Mouse (Mus musculus): ENCODE data around the gene 6030468B19Rik. TPM values are rescaled to one million over a fixed set of nuclear protein-coding genes. Genes with fewer than 3 reads are reported as not detected.

The 6030468B19Rik gene
- 0.06 TPM in 1 of 2 replicates, not detected in the other for polyA plus RNA-seq (2012; rRNA removed)

DNA sequence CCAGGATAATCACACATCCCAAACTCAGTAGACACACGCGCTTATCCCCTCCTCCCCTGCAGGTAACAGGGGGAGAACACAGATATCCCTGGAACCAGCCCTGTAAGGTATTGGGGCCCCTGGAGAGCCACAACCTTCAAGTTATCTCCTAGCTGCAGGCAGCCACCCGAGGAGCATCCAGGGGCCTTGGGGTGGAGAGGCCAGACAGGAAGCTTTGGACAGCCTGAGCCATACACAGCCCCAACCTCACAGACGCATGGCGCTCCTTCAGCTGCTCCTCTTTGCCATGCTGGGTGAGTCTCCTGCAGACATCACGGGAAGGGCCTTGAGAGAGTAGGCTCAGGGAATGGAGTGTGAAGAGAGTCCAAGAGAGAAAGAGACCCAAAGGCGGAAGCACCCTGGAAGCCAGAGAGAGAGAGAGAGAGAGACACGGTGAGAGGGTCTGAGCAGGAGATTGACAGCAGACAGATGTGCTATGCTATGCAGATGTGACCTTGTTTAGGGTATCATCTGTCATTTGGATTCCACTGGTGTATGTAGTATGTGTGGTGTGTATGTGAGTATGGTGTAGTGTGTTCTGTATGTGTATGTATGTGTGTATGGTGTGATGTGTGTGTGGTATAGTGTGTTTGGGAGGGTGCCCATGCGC, at the start of gene 6030468B19Rik:
6030468B19Rik (plus strand) TSS at position 150 of the 649 bp plus-strand sequence.
- DNase-seq (ENCODE audit: low spot score), result no peak

DNA sequence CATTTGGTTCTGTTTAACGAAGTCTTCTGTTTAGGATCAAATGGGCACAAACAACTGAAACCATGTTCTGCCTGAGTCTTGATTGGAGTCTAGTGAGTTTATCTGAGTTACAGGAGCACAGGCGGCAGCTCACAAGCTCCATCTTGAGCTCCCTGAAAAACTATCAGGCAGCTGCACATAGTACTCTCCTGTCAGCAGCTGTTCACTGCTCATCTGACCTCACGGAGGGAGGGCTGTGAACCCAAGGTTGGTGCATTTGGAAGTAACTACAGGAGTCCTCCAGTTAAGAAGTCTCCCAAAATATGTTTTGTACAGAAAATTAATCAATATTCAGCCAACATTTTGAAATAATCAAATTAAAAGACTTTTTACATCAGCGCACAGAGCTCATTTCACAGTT, 48.8 kb upstream of the 6030468B19Rik start:
- DNase-seq (ENCODE audit: low spot score), result no peak

DNA sequence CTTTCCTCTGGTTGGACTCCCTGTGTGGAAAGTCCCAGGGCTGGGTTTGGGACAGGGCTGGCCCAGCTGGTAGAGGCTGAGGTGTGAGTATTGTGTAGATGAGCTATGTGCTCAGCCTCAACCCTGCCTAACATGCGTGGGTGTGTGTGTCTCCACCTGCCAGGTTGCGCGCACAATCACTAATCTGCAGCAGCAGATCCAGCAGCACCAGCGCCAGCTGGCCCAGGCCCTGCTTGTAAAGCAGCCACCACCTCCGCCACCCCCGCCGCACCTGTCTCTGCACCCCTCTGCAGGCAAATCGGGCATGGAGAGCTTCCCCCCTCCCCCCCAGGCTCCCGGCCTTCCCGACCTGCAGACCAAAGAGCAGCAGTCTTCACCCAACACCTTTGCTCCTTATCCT, 48.0 kb upstream of the 6030468B19Rik start:
- DNase-seq (ENCODE audit: low spot score), result no peak

DNA sequence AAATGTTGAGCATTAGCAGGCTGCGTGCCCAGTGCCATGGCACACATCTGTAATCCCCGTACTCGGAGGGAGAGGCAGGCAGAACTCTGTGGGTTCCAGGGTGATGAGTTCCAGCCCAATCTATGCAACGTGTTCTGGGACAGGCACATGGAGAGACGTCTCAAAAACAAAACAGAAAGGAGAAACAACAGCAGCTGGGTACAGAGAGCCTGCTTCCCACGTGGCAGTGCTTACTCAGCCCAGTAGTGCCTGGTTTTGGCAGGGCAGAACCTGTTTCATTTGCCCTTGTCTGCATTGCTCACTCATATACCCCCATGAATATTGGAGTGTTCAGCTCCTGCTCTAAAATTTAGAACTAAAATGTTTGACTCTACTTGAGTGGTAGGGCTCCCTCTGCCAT, 45.9 kb upstream of the 6030468B19Rik start:
- DNase-seq (ENCODE audit: low spot score), result no peak

DNA sequence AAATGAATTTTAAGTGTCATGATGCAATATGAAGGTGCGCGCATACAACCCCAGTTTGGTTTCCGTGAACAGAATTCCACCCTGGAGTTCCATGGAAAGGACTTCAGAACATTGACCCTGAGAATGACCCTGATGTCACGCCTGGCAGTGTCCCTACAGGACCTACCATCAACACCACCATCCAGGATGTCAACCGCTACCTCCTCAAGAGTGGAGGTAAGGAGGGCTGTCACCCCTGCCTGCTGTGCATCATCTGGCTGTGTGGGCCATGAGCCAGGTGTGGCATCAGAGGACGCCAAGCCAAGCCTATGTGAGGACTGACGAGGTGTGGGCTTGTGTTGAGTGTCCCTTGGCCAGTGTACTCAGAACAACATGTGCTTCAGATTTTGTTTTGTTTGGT, 41.6 kb upstream of the 6030468B19Rik start:
- no peak for DNase-seq (ENCODE audit: low spot score)

DNA sequence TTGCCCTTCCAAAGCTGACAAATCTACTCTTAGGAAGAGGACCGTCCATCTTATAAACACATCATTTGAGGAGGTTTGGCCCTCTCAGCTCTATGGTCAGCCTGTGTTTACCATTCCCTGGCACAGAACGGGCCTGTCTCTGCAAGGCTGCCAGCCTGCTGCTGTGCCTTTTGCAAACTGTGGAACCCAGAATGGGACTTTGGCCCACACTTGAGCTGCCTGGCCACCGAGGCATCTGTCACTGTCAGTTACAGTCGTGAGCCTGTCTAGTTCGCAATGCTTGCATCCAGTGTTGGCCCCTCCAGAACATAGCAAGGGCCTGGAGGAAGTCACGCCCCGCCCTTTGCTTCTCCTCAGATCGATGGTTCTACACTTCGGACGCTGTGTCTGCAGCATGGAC, 38.2 kb upstream of the 6030468B19Rik start:
- DNase-seq (ENCODE audit: low spot score), result no peak

DNA sequence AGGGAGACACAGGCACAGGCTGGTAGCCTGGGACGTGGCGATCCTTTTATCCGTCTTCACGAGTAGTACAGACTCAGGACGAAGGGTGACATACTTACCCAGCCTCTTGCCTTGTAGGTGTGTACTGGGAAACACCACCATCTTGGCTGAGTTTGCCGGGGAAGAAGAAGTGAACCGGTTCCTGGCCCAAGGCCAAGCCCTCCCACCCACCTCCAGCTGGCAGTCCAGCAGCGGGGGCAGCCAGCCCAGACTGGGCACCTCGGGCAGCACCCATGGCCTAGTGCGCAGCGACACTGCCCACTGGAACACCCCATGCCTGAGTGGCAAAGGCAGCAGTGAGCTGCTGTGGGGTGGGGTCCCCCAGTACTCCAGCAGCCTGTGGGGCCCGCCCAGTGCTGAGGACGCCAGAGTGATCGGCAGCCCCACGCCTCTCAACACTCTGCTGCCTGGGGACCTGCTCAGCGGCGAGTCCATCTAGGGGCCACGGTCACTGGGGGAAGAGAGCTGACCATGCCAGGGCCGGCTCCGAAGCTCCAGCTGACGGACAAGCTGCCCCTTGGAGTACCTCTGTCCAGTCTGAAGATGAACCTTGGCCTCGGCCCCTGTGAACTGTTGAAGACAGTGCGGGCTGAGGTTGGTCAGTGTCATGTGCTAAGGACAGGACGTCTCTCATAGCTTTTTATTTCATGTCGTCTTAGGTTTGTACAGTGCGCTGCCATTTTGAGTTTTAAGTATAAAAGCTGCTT, 36.9 kb upstream of the 6030468B19Rik start:
- no peak for DNase-seq (ENCODE audit: low spot score)

DNA sequence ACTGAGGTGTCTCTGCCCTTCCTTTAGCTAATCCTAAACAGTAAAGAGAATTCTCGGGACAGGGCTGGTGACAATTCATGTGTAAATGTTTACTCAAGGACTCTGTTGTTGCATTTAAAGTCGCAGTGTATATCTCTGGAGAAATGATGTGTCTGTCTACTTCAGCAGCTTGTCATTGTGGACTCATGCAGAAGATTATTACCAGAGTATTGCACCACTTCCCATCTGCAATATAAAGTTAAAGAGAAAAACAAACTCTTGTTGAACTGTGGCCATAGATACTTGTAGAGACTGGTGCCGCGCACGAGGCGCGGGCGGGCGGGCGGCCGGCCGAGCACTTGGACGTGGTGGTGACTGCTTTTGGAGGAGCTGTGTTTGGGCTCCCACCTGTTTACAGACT, 35.7 kb upstream of the 6030468B19Rik start:
- DNase-seq (ENCODE audit: low spot score), result no peak

DNA sequence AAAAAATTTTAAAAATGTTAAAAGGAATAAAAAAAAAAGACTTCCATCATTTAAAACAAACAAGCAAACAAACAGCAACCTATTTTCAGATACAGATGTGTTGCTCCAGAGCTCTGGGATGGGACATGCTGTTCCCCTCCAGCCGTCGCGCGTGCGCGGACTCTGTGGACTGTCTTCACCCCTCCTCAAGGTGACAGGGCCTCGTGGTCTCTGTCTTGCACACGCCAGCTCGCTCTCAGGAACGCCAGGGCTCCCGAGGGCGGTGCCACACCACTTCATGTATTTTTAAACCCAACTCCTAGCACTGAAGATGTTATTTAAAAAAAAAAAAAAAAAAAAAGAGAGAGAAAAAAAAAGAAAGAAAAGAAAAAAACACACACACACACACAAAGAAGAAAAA, 35.2 kb upstream of the 6030468B19Rik start:
- no peak for DNase-seq (ENCODE audit: low spot score)

DNA sequence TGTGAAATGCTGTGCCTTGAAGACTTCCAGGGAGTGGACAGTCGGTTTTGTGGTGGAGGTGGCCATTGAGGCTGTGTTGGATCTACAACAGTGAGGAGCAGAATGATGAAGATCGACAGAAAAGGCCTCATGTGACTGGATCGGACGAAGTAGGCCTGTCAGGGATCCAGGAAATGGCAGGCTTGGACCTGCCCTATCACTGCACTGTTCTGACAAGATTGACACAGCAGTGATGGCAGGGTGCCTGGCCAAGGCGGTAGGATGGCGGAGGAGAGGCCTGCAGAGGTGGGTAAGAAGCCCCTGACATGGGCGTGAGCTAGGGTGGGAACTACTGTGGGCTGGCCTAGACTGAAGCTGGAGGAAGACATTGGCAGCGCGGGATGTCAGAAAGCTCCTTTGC, 33.1 kb upstream of the 6030468B19Rik start:
- DNase-seq (ENCODE audit: low spot score), result no peak

DNA sequence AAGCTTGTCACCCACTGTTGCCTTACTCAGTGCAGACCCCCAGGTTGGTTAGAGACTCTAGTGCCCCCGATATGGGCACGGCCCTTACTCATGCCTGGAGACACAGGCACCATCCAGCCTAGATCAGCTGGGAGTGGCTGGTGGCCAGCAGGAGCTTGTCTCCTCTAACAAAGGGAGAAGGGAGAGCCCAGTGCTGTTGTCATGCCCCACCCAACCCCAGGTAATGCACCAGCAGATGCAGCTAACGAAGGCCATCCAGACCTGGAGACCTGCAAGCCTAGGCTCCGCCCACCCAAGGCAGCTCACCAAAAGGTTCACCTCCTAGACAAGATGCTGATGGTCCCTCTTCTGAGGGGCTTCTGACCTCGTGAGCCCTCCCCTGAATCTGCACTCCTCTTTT, 32.1 kb upstream of the 6030468B19Rik start:
- DNase-seq (ENCODE audit: low spot score), result no peak

DNA sequence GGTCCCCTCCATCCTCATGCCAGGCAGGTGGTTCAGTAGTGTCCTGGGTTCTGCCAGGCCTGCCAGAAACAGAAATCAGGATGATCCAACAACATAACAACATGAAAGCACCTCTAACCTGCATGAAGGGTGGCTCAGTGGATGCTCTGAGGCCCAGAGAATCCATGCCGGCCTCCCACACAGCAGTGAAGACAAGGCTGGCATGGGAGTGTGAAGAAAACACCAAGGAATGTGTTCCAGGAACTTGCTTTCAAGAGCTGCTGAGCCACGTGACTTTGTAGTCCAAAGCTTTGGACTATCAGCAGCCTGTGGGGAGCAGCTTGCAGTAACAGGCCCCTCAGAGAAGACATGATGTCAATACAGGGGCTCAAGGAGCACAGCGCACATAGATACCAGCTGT, 31.2 kb upstream of the 6030468B19Rik start:
- DNase-seq (ENCODE audit: low spot score), result no peak

DNA sequence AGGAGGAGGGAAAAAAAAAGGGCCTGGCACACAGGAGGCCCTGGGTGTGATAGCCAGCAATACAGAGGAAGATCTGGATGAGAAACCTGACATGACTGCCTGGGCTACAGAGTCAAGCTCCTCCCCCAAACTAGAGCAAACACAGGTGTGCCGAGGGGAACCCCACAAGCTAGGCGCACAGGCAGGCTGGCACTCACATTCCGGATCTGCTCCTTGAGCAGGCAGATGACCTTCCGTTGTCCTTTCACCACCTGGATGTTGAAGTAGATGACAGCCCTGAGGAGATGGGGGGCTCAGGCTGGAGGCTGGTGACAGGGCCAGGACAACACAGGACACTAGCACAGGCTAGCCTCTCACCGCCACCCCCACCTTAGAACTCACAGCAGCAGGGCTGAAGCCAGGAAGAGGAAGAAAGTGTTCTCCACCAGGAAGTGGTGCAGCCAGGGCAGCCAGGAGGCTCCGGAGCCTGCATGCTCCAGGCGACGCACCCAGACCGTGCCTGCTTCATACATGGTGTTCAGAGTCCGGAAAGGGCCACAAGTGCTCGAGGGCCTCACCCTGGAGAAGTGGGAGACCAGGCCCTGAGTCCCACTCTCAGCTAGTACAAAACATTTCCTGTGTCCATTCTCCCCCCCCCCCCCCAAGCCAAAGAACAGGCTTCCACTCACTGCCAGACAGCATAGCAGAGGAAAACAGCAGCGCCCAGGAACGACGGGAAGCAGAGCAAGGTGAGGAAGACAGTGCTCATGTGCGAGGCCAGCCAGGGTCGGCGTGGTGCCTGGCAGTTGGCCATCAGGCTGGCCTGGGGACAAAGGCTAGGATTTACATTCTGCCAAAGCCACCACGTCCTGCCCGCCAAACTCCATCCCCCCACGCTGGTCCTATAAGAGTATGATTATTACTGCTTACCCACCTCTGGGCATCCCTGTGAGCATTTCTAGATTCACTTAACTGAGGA, 28.5 kb upstream of the 6030468B19Rik start:
- DNase-seq (ENCODE audit: low spot score), result no peak

DNA sequence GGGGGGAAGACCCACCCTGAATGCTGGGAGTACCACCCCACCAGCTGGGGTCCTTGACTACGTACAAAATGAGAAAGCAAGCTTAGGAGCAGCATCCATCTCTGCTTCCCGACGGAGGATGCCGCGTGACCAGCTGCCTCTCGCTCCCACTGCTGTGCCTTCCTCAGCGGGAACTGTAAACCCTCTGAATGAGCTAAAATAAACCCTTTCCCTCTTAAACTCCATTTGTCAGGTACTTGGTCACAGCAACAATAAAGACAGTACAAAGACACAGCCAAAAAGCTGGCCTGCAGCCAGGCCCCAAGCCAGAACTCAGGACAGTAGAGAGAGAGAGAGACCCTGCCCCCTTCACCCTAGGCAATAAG, 27.8 kb upstream of the 6030468B19Rik start:
- no peak for DNase-seq (ENCODE audit: low spot score)

DNA sequence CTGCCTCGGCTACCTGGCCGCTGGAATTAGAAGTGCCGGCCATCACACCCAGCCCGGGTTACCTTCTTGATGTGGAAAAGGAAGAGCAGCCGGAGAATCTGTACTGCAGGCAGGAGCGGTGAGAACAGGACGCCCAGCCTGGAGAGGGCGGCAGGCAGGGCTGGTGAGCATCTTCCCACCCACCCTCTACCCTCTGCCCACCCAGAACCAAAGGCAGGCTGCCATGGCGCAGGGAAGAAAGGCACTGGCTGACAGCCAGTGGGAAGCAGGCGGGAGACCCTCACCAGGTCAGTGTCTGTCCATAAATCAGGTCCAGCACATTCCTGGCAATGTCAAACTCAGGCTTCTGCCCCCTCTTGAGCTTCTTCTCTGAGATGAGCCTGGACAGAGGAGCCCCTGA, 27.1 kb upstream of the 6030468B19Rik start:
- DNase-seq (ENCODE audit: low spot score), result no peak

DNA sequence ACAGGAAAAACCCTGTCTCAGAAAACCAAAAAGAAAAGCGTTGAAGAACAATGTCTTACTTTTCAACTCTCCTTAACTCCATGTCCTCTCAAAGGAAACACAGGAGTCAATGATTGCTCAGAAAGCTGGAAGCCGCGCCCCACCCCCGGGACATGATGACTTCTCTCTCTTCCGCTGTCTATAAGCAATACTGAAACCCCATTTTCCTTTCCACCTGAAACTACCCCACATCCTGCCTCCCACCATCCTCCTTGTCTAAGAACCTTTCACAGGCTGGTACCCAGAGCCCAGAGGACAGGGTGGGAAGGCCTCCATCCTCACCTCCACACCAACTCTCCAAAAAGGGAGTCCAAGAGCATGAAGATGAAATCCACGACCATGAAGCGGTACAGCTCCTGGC, 25.1 kb upstream of the 6030468B19Rik start:
- no peak for DNase-seq (ENCODE audit: low spot score)

DNA sequence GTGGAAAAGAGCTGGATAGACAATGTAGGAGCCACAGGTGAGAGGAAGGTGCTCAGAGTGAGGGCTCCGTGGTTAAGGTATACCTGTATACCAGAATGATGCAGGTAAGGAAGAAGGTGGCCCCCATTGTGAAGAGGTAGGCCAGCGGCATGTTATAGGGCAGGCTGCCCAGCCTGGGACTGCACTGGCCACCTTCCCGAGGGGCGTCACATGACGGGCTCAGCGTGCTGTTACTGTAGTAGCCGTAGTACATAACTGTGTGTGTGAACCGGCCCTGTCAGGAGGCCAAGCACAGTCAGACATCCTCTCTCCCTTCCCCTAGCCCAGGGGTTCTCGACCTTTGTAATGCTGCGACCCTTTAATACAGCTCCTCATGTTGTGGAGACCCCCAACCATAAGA, 22.5 kb upstream of the 6030468B19Rik start:
- no peak for DNase-seq (ENCODE audit: low spot score)

DNA sequence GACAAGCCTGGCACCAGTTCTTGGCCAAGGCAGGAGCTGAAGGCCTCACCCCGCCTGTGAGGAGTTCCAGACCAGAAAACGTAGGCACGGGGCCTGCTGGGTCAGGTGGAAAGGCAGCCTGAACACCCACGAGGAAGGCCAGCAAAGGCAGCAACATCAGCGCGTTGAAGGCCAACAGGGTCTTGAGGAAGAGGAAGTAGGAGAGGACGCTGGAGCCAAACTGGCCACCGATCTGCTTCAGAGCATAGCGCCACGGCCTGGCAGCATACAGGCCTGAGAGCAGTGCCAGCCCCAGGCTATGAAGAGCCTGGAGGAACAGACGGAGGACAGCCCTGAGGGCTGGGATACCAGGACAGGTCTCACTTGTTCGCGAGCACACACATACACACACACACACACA, 21.9 kb upstream of the 6030468B19Rik start:
- no peak for DNase-seq (ENCODE audit: low spot score)

DNA sequence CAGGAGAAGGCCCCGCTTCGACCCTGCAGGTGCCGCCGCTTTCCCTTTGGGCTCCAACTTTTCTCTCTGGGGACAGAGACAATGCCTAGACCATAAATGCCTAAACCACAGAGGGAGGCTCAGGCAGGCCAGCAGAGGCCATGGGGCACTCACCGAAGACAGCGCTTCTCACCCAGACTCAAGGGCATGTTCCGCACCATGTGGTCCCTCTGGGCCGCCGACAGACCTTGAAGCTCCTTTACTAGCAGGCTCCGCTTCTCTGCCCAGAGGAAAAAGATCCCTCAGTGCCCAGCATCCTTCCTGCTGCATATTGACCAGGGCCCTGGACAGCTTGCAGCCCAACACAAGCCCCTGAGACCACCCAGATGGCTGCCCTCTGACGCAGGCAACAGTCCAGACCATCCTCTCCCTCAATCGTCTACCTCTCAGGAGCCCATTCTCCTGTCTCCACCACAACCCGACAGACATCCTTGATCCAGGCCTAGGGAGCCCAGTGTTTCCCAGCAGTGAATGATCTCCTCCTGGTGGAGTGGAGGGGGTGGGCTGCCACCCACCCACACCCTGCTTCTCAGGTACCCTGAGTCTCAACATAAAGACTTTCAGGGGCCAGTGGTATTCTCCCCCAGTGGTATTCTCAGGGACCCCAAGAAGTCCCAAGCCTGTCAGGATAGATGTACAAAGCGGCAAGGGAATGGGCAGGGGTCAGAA, 21.2 kb upstream of the 6030468B19Rik start:
- no peak for DNase-seq (ENCODE audit: low spot score)

DNA sequence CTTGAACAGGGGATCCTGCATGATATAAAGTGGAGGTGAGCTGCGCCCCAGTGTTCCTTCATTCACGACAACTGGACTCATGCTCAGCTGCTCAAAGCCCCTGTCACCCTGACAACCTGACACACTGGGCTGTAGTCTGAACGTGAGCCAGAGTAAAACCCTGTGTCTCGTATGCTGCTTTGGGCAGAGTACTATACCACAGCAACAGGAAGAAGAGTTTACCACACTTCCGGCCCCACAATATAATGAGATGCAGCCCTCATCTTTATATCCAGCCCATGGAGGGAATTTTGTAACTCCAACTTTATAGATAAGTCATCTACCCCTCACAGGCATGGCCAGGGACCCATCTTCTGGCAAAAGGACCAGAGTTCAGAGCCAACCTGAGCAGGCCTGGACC, 20.3 kb upstream of the 6030468B19Rik start:
- no peak for DNase-seq (ENCODE audit: low spot score)

DNA sequence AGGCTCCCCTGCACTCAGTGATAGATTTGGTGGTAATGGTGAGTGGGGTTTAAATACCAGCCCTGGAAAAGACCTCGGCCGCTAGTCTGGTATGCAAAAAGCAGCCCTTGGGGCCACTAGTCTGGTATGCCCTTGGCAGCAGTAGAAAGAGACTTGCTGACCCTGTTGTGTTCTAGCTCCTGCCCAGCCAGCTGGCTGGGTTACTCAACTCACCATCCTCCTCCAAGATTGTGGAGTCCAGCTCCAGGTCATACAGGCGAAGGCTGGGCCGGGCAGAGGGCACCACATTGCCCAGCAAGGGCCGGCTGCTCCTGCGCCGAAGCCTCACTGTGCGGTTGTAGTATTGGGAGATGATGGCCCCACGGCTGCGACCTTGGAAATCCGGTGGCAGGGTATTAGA, 19.4 kb upstream of the 6030468B19Rik start:
- no peak for DNase-seq (ENCODE audit: low spot score)
